Mouse (Mus musculus) hindbrain, embryonic 16.5 days (tissue): ENCODE data around the gene Gm10840. TPM values are rescaled to one million over a fixed set of nuclear protein-coding genes. Genes with fewer than 3 reads are reported as not detected.

Experiments
- ATAC-seq: fragments of 200-750 bp; cut with Nextera tagmentation; 2 replicates; pipeline ENCODE4 v1.8.0; 2017; ENCODE audit warnings: moderate TSS enrichment, moderate library complexity
- H3K27ac ChIP-seq: fragments of 300-500 bp; sonication (generic); 2 replicates; pipeline ENCODE4 v1.5.1; 2014; ENCODE audit warnings: low read depth, mild to moderate bottlenecking, control low read depth, low read length, moderate library complexity
- H3K27me3 ChIP-seq: fragments of 300-500 bp; sonication (generic); replicated peaks from 2 replicates; pipeline ENCODE4 v1.6.1; 2014; ENCODE audit warnings: low read length; ENCODE audit not compliant: control insufficient read depth, insufficient read depth
- H3K36me3 ChIP-seq: fragments of 300-500 bp; sonication (generic); 2 replicates; pipeline ENCODE4 v1.6.1; 2014; ENCODE audit warnings: mild to moderate bottlenecking, low read length, moderate library complexity, mixed read lengths; ENCODE audit not compliant: control insufficient read depth, insufficient read depth
- H3K4me1 ChIP-seq: fragments of 300-500 bp; sonication (generic); 2 replicates; pipeline ENCODE4 v1.6.1; 2014; ENCODE audit warnings: low read depth, low read length; ENCODE audit not compliant: control insufficient read depth, insufficient read depth
- H3K4me2 ChIP-seq: fragments of 300-500 bp; sonication (generic); 2 replicates; pipeline ENCODE4 v1.6.1; 2014; ENCODE audit warnings: mild to moderate bottlenecking, low read length, control low read depth, moderate library complexity
- H3K4me3 ChIP-seq: fragments of 300-500 bp; sonication (generic); 2 replicates; pipeline ENCODE4 v1.5.1; 2014; ENCODE audit warnings: mild to moderate bottlenecking, low read length, control low read depth, moderate library complexity
- H3K9ac ChIP-seq: fragments of 300-500 bp; sonication (generic); 2 replicates; pipeline ENCODE4 v1.6.1; 2014; ENCODE audit warnings: low read depth, mild to moderate bottlenecking, control low read depth, low read length, moderate library complexity
- H3K9me3 ChIP-seq: fragments of 300-500 bp; sonication (generic); 2 replicates; pipeline ENCODE4 v1.6.1; 2014; ENCODE audit warnings: mild to moderate bottlenecking, low read length, moderate library complexity; ENCODE audit not compliant: control insufficient read depth
- WGBS: fragments of 180-500 bp; shearing (Covaris S2); extraction: QIAGEN DNeasy Blood & Tissue Kit; methylation state at CpG from one replicate; pipeline ENCODE4 v1.1.7; 2014; 5-methylcytosine and 5-hydroxymethylcytosine counted together
- polyA plus RNA-seq: library from polyadenylated mRNA; unstranded; fragments of >200 nt; fragmentation: Nextera tagmentation; extraction: Ambion mirVana; gene quantifications from 2 replicates; pipeline ENCODE4 v1.2.1, GENCODE M21; 2015

The Gm10840 gene
- polyA plus RNA-seq, 1 experiment from 2014 or later, result not detected

DNA sequence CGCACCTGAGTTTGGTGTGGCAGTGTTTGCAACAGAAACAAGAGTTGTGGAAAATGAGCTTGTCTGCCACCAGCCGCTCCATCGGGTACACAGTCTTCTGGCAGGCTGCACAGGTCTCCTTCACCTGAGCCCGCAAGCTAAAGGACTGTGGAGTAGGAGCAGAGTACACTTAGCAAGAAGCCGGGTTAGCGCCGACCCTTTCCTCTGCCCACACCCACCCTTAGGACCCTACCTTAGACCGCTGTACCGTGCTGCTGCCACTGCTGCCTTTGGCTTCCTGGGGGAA lies 1.8 kb upstream of the Gm10840 start:
- peaks cover 14% of the 10 kb centered on the region for H3K36me3 ChIP-seq

GRCm38 (mm10) chr11:106159216-106159920 lies 1.3 kb upstream of the Gm10840 start:
- peak overlapping the region; percentile 91 for H3K27ac ChIP-seq
- peak overlapping the region; percentile 98 for H3K9ac ChIP-seq
- H3K9me3 ChIP-seq, result no peaks in the 10 kb centered on the region
- WGBS, result 2% methylated on average over 20 of the region's 25 CpGs
- peak; percentile 62 for ATAC-seq
- H3K4me1 ChIP-seq, result peaks cover 27% of the 10 kb centered on the region
- H3K4me2 ChIP-seq, result peak overlapping the region; percentile 85
- H3K27me3 ChIP-seq, result no peaks in the 10 kb centered on the region
- H3K4me3 ChIP-seq, result peak overlapping the region; percentile 86
- H3K36me3 ChIP-seq, result peaks cover 14% of the 10 kb centered on the region

More for the DNA sequence above, 1.8 kb upstream of the Gm10840 start:
- H3K4me1 ChIP-seq, result peaks cover 27% of the 10 kb centered on the region
- H3K4me2 ChIP-seq, result peak overlapping the region; percentile 85
- H3K27me3 ChIP-seq, result no peaks in the 10 kb centered on the region
- H3K27ac ChIP-seq, result peak overlapping the region; percentile 91
- WGBS, result 34% methylated on average over 9 of the region's 9 CpGs
- ATAC-seq, result peak; percentile 19
- peak overlapping the region; percentile 98 for H3K9ac ChIP-seq
- H3K9me3 ChIP-seq, result no peaks in the 10 kb centered on the region
- peak overlapping the region; percentile 86 for H3K4me3 ChIP-seq

GRCm38 (mm10) chr11:106159921-106160840 lies 469 bp upstream of the Gm10840 start:
- Histone ChIP-seq H3K27me3 (no peaks in the 10 kb centered on the region), H3K9ac (peak overlapping the region; percentile 98), H3K9me3 (no peaks in the 10 kb centered on the region), H3K4me1 (peaks cover 27% of the 10 kb centered on the region), H3K4me2 (peak overlapping the region; percentile 85), H3K27ac (peak overlapping the region; percentile 91), H3K4me3 (peak overlapping the region; percentile 86), H3K36me3 (peaks cover 14% of the 10 kb centered on the region)
- ATAC-seq, result peak; percentile 66
- under 1% methylated on average over 45 of the region's 106 CpGs for WGBS

DNA sequence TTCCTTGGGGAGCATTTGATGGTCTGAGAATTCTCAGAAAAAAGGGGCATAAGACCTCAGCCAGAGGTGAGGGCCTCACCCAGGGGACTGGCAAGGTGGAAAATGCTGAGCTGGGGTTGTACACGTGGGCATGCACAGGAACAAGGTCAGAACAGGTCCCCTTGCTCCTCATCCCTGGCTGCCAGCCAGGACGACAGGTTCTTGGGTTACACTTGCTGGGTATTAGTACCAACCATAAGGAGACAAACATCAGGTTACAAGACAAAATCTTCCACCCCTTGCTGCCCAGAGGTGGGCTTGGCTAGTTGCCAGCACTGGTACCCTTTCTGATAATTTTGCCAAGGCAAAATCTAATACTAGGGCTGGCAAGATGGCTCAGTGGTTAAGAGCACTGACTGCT lies 1.6 kb downstream of the Gm10840 start:
- no peak overlapping the region for H3K4me2 ChIP-seq
- no peaks in the 10 kb centered on the region for H3K27me3 ChIP-seq
- no peak overlapping the region; the same call in 1 of the 2 replicates for H3K27ac ChIP-seq
- no peak overlapping the region for H3K4me3 ChIP-seq
- no peaks in the 10 kb centered on the region for H3K9me3 ChIP-seq
- H3K4me1 ChIP-seq, result peaks cover 27% of the 10 kb centered on the region
- ATAC-seq, result no peak
- no peak overlapping the region for H3K9ac ChIP-seq
- WGBS, result 85% methylated on average over 2 of the region's 2 CpGs
- peaks cover 13% of the 10 kb centered on the region for H3K36me3 ChIP-seq

DNA sequence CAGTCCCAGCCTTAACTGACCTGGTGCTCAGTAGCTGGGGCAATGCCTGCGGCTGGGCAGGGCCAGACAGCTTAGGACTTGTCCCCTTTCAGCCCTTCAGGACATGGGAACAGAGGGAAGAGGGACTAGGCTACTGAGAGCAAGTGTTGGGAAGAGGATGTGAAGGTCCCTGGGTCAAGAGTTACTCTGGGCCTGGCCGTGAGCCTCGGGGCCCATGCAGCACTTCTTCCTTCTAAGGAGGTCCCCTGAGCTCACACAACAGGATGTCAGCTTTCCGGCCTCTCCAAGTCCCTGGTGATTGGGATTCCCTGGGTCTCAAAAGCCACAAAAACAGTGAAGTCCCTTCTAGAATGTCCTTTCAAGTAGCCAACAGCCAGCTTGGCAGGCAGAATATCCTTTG lies 2.9 kb downstream of the Gm10840 start:
- Histone ChIP-seq H3K9me3 (no peaks in the 10 kb centered on the region), H3K9ac (no peak overlapping the region), H3K4me3 (no peak overlapping the region), H3K27ac (no peak overlapping the region), H3K4me1 (peaks cover 22% of the 10 kb centered on the region), H3K4me2 (no peak overlapping the region), H3K36me3 (peaks cover 18% of the 10 kb centered on the region), H3K27me3 (no peaks in the 10 kb centered on the region)
- no peak for ATAC-seq
- WGBS, result 85% methylated on average over 4 of the region's 4 CpGs

DNA sequence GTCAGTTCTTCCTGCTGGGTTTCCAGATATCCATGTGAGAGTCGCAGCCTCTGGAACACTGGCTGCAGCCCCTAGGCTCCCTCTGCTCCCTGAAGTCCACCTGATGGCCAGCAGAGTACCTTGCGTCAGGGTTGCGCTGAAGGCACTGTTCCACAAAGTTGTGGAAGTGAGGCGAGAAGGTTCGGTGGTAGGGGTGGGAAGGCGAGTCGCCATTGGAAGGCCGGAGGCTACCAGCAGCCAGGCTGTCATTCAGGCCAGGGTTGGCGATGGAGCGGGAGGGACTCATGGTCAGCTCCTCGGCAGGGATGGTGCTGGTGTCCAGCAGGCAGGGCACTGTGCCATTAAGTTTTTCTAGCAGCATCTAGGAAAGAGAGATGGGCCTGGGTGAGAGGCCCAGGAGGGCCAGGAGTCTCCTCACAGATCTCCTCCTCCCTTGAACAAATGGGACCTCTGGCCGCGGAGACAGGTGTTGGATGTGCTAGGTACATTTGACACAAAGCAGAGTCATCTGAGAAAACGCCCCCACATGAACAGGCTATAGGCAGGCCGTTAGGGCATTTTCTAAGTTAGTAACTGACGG lies 4.0 kb downstream of the Gm10840 start:
- H3K9me3 ChIP-seq, result no peaks in the 10 kb centered on the region
- no peak overlapping the region for H3K27ac ChIP-seq
- no peak for ATAC-seq
- peaks cover 21% of the 10 kb centered on the region for H3K36me3 ChIP-seq
- no peaks in the 10 kb centered on the region for H3K27me3 ChIP-seq
- WGBS, result 89% methylated on average over 16 of the region's 16 CpGs
- peaks cover 13% of the 10 kb centered on the region for H3K4me1 ChIP-seq
- H3K4me2 ChIP-seq, result no peak overlapping the region
- H3K9ac ChIP-seq, result no peak overlapping the region
- H3K4me3 ChIP-seq, result no peak overlapping the region

- H3K9me3 ChIP-seq, result no peaks in the 10 kb centered on the region
- 83% methylated on average over 5 of the region's 5 CpGs for WGBS
- no peak overlapping the region for H3K4me3 ChIP-seq
- H3K36me3 ChIP-seq, result peaks cover 24% of the 10 kb centered on the region
- H3K4me1 ChIP-seq, result no peaks in the 10 kb centered on the region
- H3K9ac ChIP-seq, result no peak overlapping the region
- no peaks in the 10 kb centered on the region for H3K27me3 ChIP-seq
- H3K4me2 ChIP-seq, result no peak overlapping the region
- no peak overlapping the region for H3K27ac ChIP-seq
- ATAC-seq, result no peak
Observed at GRCm38 (mm10) chr11:106167435-106167834, 6.8 kb downstream of the Gm10840 start.

GRCm38 (mm10) chr11:106170807-106171206 lies 10.2 kb downstream of the Gm10840 start:
- Histone ChIP-seq H3K9ac (no peak overlapping the region), H3K27me3 (no peaks in the 10 kb centered on the region), H3K4me2 (no peak overlapping the region), H3K36me3 (peaks cover 13% of the 10 kb centered on the region; the same call in 1 of the 2 replicates), H3K4me3 (no peak overlapping the region), H3K27ac (no peak overlapping the region), H3K4me1 (no peaks in the 10 kb centered on the region), H3K9me3 (no peaks in the 10 kb centered on the region)
- 78% methylated on average over 7 of the region's 7 CpGs for WGBS
- ATAC-seq, result no peak

GRCm38 (mm10) chr11:106173228-106173627 lies 12.6 kb downstream of the Gm10840 start:
- Histone ChIP-seq H3K36me3 (peaks cover 7% of the 10 kb centered on the region; the same call in 1 of the 2 replicates), H3K27ac (no peak overlapping the region), H3K4me3 (no peak overlapping the region), H3K27me3 (no peaks in the 10 kb centered on the region), H3K9ac (no peak overlapping the region), H3K4me2 (no peak overlapping the region), H3K4me1 (no peaks in the 10 kb centered on the region), H3K9me3 (no peaks in the 10 kb centered on the region)
- ATAC-seq, result no peak
- 100% methylated on average over 2 of the region's 2 CpGs for whole genome bisulfite sequencing
